Mouse (Mus musculus) gastrocnemius, adult 2 months (tissue): ENCODE data around the gene Olfr623. TPM values are rescaled to one million over a fixed set of nuclear protein-coding genes. Genes with fewer than 3 reads are reported as not detected.

Source experiments
- DNase-seq: peaks from one replicate; pipeline ENCODE4 v3.0.0; 2022
- H3K27ac ChIP-seq: fragments of 200-600 bp; 2 replicates; pipeline ENCODE4 v1.8.1; 2022; ENCODE audit warnings: mild to moderate bottlenecking
- H3K4me3 ChIP-seq: fragments of 200-600 bp; 2 replicates; pipeline ENCODE4 v1.8.1; 2022; ENCODE audit warnings: mild to moderate bottlenecking, moderate library complexity
- CTCF ChIP-seq: fragments of 200-600 bp; IDR thresholded peaks from 2 replicates; pipeline ENCODE4 v1.8.1; 2022; ENCODE audit warnings: antibody characterized with exemption, mild to moderate bottlenecking, moderate library complexity
- intact Hi-C: fragments of 180-260 bp; cut with DNase I; formaldehyde crosslinking; loops from one replicate; pipeline ENCODE4 v1.15.1; 2025
- long read RNA-seq, 2 experiments: library from polyadenylated mRNA; stranded (forward); transcript quantifications; one replicate each; pipeline ENCODE4 v2.0.0; 2021
- total RNA-seq, 2 experiments: library from RNA; stranded (reverse); gene quantifications; 2 replicates each; pipeline ENCODE4 v1.2.3; 2021

Olfr623 gene
- not detected for total RNA-seq
- long read RNA-seq, experiment 1 = 0 reads
- long read RNA-seq, experiment 2 = 0 reads

DNA sequence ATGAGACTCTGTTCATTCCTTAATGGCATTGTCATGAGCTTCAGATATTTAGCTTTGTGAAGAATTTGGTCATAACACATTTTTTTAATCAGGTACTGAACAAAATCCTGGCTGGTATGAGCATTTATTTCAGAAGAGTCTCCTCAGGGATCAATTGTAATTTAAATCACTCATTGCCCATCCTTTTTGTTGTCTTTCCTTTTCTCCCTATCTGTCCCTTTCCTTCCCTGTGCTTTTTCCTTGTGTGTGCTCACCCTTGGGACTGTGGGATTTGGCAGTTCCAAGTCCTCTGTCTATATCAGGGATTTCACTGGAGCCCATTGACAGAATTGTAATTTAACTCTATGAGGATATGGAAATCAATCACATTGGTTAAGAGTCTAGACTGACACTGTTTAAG lies at the start of gene Olfr623:
TSS of gene Olfr623 (minus strand) at position 101 of the 400 bp plus-strand sequence.
- TF ChIP-seq CTCF = no peak
- Histone ChIP-seq H3K4me3 (no peak within 1 kb of the TSS), H3K27ac (no peak within 1 kb of the TSS)
- DNase-seq = no peak
- intact Hi-C loops = no loop called here

DNA sequence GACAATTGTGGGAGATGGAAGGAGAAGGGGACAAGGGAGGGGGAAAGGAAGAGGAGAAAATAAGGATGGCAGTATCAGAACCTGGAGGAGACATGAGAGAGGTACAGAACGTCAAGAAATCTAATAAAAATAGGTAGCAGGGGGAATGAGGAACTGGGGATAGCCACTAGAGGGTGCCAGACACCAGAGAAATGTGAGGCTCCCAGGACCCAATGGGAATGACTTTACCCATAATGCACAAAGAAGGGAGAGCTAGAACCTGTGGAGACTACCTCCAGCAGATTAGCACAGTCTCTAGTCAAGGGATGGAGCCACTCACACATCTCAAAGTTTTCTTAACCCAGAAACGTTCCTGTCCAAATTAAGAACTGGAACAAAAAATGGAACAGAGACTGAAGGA lies 48.5 kb upstream of the Olfr623 start:
- H3K4me3 ChIP-seq = no peak overlapping the region
- TF ChIP-seq CTCF = no peak
- no peak for DNase-seq
- intact Hi-C loops = no loop called here
- no peak overlapping the region for H3K27ac ChIP-seq

DNA sequence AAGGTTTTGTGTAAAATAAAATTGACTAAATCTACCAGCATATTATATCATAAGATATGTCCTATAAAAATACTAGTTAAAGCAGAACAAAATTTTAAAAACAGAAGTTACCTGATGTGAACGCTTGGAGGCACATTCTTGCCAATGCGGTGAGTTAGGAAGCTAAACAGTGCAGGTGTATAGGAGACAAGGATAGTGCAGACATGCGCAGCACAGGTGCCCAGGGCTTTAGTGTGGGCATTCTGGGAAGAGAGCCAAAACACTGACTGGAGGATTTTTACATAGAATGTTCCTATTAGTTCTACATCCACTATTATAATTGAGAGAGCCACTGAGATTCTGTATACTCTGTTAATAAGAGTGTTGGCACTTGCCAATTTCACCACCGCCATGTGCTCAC lies 36.0 kb upstream of the Olfr623 start:
- Histone ChIP-seq H3K4me3 (no peak overlapping the region), H3K27ac (no peak overlapping the region)
- no peak for TF ChIP-seq CTCF
- DNase-seq = no peak
- intact Hi-C loops = no loop called here

DNA sequence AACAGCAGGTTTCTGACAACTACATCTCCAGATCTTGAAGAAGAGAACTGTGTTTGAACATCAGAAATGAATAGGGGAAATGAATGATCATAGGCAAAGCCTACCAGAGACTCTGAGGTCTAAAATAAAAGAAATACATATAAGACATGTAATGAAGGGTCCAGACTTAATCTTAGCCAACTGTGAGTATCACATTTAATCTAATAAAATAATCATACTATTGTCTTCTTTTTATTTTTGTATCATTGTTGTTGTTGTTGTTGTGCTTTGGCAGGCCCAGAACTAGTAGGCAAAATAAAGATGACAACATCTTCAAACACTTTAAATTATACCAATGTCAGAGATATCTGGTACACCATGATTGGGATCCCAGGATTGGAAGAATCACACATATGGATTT lies 18.9 kb upstream of the Olfr623 start, which contains the start of gene Olfr625-ps1:
TSS of gene Olfr625-ps1 (plus strand) at position 301 of the 400 bp plus-strand sequence.
- TF ChIP-seq CTCF = no peak
- intact Hi-C loops = no loop called here
- H3K27ac ChIP-seq = no peak within 1 kb of the TSS
- no peak within 1 kb of the TSS for H3K4me3 ChIP-seq
- no peak for DNase-seq

DNA sequence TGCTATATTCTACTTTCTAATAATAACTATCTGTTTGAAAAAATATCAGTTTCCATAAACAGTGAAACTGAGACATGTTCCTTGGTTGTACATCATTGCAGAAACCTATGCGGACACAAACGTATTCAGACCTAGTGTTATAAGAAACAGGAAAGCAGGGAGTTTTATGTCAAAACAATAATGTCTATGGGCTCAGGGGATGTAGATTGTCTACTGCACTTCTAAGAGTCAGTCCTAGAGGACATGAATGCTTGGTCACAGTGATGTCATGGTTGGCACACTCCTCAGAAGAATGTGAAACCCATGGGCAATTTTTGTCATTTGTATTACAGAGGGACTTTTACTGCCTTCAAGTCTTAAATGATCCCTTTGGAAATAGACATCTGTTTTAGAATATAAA lies 7.6 kb upstream of the Olfr623 start, which contains the start of gene Olfr624:
TSS of gene Olfr624 (minus strand) at position 101 of the 400 bp plus-strand sequence.
- intact Hi-C loops = no loop called here
- no peak for DNase-seq
- TF ChIP-seq CTCF = no peak
- Histone ChIP-seq H3K4me3 (no peak within 1 kb of the TSS), H3K27ac (no peak within 1 kb of the TSS)

DNA sequence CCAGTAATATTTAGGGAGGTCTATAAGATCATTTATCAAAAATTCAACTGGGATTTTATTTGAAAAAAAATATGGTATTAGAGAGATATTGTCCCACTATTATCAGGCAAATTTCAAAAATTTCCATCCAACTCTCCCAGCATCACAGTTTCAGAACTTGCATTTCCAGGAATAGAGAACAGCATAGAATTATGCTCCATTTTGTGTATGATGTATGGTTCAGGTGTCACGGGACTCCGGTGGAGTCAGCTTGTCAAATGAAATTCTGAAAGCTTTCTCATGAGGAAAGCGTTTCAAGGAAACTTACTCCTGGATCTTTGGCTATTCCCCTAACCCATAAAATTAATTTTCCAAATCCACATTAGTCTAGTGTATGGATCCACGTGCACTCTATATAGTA lies 19.4 kb downstream of the Olfr623 start:
- intact Hi-C loops = no loop called here
- TF ChIP-seq CTCF = no peak
- no peak overlapping the region for H3K27ac ChIP-seq
- no peak for DNase-seq
- H3K4me3 ChIP-seq = no peak overlapping the region

DNA sequence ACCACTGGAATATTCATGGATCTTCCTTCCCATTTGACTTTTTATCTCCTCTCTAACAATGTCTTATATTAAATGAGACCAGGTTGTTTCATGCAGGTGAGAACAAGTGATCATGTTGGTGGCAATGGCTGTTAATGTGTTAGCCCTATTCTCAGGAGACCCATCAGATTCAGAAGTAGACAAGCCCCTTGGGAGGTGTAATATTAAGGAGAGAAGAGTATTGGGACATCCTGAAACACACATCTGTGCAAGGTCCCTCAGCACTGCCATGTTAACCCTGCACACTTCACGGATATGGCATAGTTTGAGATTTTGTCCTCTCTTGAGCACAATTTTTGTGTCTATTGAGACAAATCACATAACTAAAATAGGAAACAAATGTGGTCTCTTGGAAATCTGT lies 20.9 kb downstream of the Olfr623 start, which contains the start of gene Olfr622:
TSS of gene Olfr622 (minus strand) at position 101 of the 400 bp plus-strand sequence.
- H3K27ac ChIP-seq = no peak within 1 kb of the TSS
- intact Hi-C loops = no loop called here
- H3K4me3 ChIP-seq = no peak within 1 kb of the TSS
- TF ChIP-seq CTCF = no peak
- no peak for DNase-seq

DNA sequence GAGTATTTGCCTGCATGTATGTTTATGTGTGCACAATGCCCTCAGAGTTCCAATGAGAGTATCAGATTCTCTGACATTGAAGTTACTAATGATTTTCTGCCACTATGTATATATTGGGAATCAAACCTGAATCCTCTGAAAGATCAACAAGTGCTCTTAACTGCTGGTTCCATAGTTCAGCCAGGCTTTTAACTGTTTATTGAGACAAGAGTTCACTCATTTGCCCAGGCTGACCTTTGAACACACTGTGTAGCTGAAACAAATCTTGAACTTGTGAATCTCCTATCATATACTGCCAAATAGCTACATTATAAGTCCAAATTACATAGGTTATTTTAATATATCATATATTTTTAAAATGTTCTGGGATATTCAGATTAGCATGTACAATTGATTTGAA lies 26.7 kb downstream of the Olfr623 start:
- TF ChIP-seq CTCF = no peak
- intact Hi-C loops = no loop called here

DNA sequence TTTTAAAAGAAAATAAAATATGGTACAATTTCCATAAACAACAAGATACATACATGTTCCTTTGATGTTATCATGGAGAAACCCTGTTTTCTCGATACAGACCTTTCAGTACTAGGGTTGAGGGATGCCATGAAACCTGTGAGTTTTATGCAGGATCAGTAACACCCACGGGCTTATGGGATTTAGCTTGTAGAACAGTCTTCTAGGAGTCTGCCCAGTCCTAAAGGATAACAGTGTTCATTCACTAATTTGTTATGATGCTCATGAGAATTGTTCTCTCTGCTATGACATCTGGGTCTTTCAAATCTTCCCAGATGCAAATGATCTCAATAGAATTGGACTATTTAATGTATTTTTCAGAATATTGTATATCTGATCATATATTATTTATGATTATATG lies 51.1 kb downstream of the Olfr623 start, which contains the start of gene Olfr620:
TSS of gene Olfr620 (minus strand) at position 101 of the 400 bp plus-strand sequence.
- intact Hi-C loops = no loop called here
- no peak for DNase-seq
- no peak for TF ChIP-seq CTCF
- Histone ChIP-seq H3K4me3 (no peak within 1 kb of the TSS), H3K27ac (no peak within 1 kb of the TSS)

More for the DNA sequence above, 26.7 kb downstream of the Olfr623 start:
- DNase-seq = no peak
- Histone ChIP-seq H3K27ac (no peak overlapping the region), H3K4me3 (no peak overlapping the region)

Other genes with a start within 250 kb of the Olfr623 start
- gene Usp17lc, start 248.6 kb downstream of the Olfr623 start, total RNA-seq = not detected
- gene Olfr605, start 218.3 kb downstream of the Olfr623 start, total RNA-seq = not detected
- not detected for gene Olfr606, start 214.7 kb downstream of the Olfr623 start, total RNA-seq
- gene Olfr607, start 199.5 kb downstream of the Olfr623 start, total RNA-seq = not detected
- not detected for gene Olfr608, start 193.8 kb downstream of the Olfr623 start, total RNA-seq
- gene Olfr609, start 165.6 kb downstream of the Olfr623 start, total RNA-seq = not detected
- gene Olfr610, start 151.6 kb downstream of the Olfr623 start, total RNA-seq = not detected
- not detected for gene Olfr611, start 142.9 kb downstream of the Olfr623 start, total RNA-seq
- gene Olfr612, start 121.0 kb downstream of the Olfr623 start, total RNA-seq = not detected
- not detected for gene Olfr613, start 115.6 kb downstream of the Olfr623 start, total RNA-seq
- not detected for gene Olfr615, start 107.6 kb downstream of the Olfr623 start, total RNA-seq
- gene Olfr616, start 94.6 kb downstream of the Olfr623 start, total RNA-seq = not detected
- gene Olfr617, start 90.6 kb downstream of the Olfr623 start, total RNA-seq = not detected
- not detected for gene Olfr618, start 73.6 kb downstream of the Olfr623 start, total RNA-seq
- gene Olfr619, start 63.1 kb downstream of the Olfr623 start, total RNA-seq = not detected
- not detected for gene Olfr620, start 51.2 kb downstream of the Olfr623 start, total RNA-seq
- gene Olfr622, start 21.0 kb downstream of the Olfr623 start, total RNA-seq = not detected
- not detected for gene Olfr624, start 7.5 kb upstream of the Olfr623 start, total RNA-seq
- not detected for gene Olfr625-ps1, start 19.0 kb upstream of the Olfr623 start, total RNA-seq
- not detected for gene Olfr243, start 51.0 kb upstream of the Olfr623 start, total RNA-seq
- not detected for gene Olfr628, start 66.7 kb upstream of the Olfr623 start, total RNA-seq
- not detected for gene Olfr629, start 81.2 kb upstream of the Olfr623 start, total RNA-seq
- not detected for gene Olfr630, start 93.6 kb upstream of the Olfr623 start, total RNA-seq
- not detected for gene Olfr69, start 107.9 kb upstream of the Olfr623 start, total RNA-seq
- not detected for gene Olfr68, start 116.0 kb upstream of the Olfr623 start, total RNA-seq
- not detected for gene Olfr67, start 128.1 kb upstream of the Olfr623 start, total RNA-seq
- 10 to 100 TPM; 20.6 to 29.2 TPM for gene Hbb-bt, start 150.3 kb upstream of the Olfr623 start, total RNA-seq
- gene Hbb-bs, start 164.4 kb upstream of the Olfr623 start, total RNA-seq = 100 to 1,000 TPM; 210 to 301 TPM
- not detected for gene Hbb-bh2, start 176.8 kb upstream of the Olfr623 start, total RNA-seq
- gene Hbb-bh1, start 179.5 kb upstream of the Olfr623 start, total RNA-seq = not detected
- not detected for gene Hbb-y, start 189.5 kb upstream of the Olfr623 start, total RNA-seq
- not detected for gene Olfr66, start 222.6 kb upstream of the Olfr623 start, total RNA-seq
- not detected for gene Olfr64, start 230.8 kb upstream of the Olfr623 start, total RNA-seq
- gene Olfr65, start 239.8 kb upstream of the Olfr623 start, total RNA-seq = not detected